Mouse (Mus musculus) liver, adult 10 weeks (tissue): Measurements from ENCODE around the gene Taf6. TPM values are rescaled to one million over a fixed set of nuclear protein-coding genes. Genes with fewer than 3 reads are reported as not detected.

Experiments used
- polyA plus RNA-seq: library from polyadenylated mRNA; stranded (reverse); fragments of 350-450 nt; fragmentation: Illumina TruSeq; extraction: RNeasy Lipid Tissue Mini Kit (QIAGEN cat#74804); gene quantifications from one replicate; pipeline ENCODE4 v1.2.3, GENCODE M21; 2014; ENCODE audit warnings: low read depth, low replicate concordance

Gene Taf6
- polyA plus RNA-seq: 4.8 TPM

DNA sequence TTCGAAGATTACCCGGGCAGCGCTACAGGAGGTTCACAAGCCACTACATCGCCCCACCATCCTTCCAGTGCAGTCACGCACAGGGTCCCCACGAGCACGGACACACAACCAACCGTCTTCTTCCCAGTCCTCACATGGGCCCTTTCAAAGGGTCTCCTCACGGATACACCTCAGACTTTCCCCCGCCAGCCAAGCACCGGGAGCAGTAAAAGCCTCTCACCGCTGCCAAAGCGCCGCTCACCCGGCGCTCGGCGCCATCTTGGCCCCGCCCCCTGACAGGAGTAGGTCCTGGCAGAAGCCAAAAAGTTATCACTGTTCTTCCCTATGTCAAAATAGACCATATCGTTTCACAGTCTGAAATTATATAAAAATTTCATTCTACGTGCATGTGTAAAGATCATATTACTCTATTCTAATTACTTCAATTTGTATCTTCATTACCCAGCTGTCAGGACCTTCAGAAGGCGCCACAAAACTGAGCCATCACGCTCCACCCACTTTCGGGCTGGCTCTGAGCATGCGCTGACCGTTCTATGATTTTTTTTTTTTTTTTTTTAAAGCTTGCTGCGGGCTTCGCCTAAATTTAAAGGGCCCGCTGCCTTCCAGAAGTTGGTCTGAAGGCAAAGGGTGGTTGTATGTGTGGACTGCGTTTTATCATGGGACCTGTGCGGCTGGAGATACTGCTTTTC, at the start of gene Taf6, which contains the start of gene Cnpy4:
Gene Taf6, minus strand, starts transcription at position 502 of the 689 bp plus-strand sequence.
Gene Cnpy4, plus strand, starts transcription at position 536 of the 689 bp plus-strand sequence.

DNA sequence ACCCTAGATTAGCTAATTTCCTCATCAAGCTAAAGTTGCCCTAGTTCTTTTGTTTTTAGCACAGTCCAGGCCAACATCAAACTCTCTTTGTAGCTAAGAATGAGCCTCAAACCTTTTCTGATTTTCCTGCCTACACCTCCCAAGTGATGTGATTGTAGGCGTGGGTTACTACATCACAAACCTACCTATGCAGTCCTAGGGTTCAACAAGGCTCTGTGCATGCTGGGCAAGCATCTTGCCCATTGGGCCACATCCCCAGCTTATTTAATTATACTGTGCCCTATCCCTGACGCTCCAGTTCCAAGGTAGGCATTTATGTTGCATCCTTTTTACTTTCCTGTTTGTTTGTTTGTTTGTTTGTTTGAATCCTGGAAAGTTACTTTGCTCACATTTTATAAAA, 38.4 kb upstream of the Taf6 start, which contains the start of gene Nxpe5:
Gene Nxpe5, plus strand, starts transcription at position 199 of the 400 bp plus-strand sequence.

DNA sequence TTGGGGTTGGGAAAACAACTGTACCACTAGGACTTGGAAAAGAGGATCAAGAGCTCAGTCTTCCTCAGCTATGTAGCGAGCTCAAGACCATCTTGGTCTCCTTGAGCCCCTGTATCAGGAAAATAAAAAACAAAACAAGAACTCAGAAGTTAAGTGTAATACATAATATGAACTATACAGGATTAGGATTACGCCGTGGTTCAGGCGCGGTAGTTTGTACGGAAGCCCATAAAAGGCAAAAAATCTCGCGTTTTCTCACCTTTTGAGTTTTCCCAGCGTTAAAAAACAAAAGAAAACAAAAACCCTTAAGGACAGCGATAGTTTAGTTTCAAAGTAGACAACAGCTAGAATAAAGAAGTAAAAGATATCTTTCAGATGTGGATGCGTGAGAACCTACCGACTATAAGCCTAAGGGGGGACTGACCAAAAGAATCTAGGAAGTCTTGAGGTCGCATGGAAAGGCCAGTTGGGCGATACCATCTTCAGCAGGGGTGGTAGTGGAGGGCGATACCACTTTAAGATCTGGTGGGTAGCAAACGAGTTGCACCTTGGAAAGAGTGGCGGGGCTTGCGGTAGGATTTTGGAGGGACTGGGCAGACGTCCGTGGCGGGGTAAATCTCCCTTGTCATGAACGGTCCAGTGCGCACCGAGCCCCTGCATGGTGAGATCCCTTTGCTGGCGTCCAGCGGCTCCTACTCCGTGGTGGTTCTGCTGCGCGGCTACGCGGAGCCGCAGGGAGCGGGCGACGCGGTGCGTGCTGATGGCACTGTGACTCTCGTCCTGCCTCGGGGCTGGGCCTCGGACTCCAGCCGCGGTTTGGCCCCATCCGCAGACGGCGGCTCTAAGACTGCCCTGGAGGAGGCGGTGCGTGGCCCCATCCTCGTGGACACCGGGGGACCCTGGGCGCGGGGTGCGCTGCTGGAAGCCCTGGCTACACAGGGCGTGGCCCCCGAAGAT, 6.8 kb upstream of the Taf6 start, which contains the start of gene Mblac1:
Gene Mblac1, plus strand, starts transcription at position 544 of the 957 bp plus-strand sequence.

DNA sequence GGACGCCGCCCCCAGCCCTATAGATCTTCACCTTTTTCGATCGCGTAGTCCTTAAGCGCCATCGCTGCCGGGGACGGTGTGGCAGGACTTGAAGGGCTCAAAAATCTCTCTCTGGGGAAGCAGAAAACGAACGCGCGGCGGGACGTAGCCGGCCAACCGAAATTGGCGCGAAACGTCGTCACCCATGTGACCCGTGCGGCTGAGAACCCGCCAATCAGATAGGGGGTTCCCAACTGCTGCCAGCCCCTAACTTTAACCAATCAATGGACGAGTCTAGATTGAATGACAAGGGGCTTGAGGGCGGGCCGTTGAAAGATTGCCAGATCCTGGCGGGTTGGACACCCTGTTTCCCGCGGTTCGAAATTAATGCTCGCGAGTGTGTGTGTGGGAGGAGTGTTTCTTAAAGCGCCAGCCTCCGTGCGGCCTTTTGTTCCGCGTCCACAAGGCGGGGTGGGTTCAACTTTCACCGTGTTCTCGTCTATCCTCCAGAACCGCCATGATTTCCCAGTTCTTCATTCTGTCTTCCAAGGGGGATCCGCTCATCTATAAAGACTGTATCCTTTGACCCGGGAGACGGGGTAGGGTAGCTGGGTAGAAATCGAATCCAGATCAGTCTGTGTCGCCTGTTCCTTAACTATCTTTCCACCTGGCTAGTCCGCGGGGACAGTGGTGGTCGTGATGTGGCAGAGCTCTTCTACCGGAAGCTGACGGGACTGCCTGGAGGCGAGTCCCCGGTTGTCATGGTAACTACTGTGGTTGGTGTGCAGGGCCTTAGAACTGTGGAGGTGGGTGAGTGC, 15.4 kb downstream of the Taf6 start, which contains the start of the genes Ap4m1 and Mcm7:
Gene Ap4m1, plus strand, starts transcription at position 308 of the 797 bp plus-strand sequence.
Gene Mcm7, minus strand, starts transcription at position 728 of the 797 bp plus-strand sequence.

DNA sequence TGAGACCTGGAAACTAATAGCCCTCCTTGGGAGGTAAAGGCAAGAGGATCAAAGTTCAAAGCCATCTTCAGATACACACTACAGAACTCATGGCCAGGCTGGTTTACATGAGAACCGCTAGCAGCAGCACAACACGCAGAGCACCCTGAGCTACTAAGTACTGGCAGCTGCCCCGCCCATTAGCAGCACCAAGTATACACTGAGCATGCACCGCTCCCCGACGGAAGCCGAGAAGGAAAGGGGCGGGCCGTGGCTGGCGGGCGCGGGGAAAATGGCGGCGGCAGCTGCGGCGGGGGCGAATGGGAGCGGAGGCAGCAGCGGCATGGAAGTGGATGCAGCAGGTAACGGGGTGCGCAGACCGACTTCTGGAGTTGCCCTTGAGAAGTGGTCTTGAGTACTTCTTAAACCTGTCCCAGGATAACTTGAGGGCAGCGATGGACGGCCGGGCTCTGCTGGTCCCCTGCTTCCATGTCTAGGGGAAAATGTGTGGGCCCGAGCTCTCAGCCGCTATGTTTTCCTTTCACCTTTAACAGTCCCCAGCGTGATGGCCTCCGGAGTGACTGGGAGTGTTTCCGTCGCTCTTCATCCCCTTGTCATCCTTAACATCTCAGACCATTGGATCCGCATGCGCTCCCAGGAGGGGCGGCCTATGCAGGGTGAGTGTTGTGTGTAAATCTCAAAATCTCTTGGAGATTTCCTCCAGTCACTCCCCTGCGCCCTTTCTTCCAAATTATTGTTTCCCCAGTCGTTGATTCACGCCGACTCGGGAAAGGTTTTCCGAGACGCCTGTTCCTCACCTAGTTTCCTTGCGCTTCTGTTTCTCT, 26.2 kb downstream of the Taf6 start, which contains the start of gene Cops6:
Gene Cops6, plus strand, starts transcription at position 230 of the 824 bp plus-strand sequence.

DNA sequence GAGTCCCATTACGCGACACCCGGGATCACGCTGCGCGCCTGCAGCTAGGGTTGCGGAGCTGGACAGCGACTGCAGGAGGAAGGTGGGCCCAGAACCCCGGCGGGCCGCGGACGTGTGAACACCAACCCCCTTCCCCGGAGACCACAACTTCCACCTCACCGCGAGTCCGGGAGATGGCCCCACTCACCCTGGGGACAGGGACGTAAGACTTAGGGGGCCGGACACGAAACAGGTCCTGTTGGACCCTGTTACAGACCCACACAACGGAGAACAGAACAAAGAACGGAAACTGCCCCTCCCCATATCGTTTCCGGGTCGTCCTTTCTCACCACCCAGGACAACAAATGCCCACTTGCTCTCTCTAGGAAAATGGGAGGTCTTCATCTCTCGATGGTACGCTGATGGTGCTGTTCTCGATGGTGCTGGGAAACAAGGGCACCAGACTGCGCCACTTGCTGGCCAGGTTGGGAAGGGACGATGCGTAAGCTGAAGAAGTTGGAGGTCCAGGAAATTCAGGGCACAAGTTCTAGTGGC, 31.7 kb downstream of the Taf6 start, which contains the start of gene Zfp113:
Gene Zfp113, minus strand, starts transcription at position 302 of the 534 bp plus-strand sequence.

Other genes starting within 250 kb of the Taf6 start
- 1.0 TPM for gene Gjc3, start 224.4 kb downstream of the Taf6 start, polyA plus RNA-seq
- 2,187 TPM for gene Azgp1, start 205.9 kb downstream of the Taf6 start, polyA plus RNA-seq
- gene Smok3a, start 166.2 kb downstream of the Taf6 start, polyA plus RNA-seq: not detected
- not detected for gene Smok3b, start 166.0 kb downstream of the Taf6 start, polyA plus RNA-seq
- not detected for gene Smok3c, start 134.3 kb downstream of the Taf6 start, polyA plus RNA-seq
- gene Zkscan1, start 102.4 kb downstream of the Taf6 start, polyA plus RNA-seq: 22.7 TPM
- 10.4 TPM for gene Zscan21, start 70.5 kb downstream of the Taf6 start, polyA plus RNA-seq
- 6.7 TPM for gene Zfp113, start 31.7 kb downstream of the Taf6 start, polyA plus RNA-seq
- 67.4 TPM for gene Cops6, start 26.4 kb downstream of the Taf6 start, polyA plus RNA-seq
- gene Ap4m1, start 15.4 kb downstream of the Taf6 start, polyA plus RNA-seq: 2.3 TPM
- 6.4 TPM for gene Mcm7, start 15.0 kb downstream of the Taf6 start, polyA plus RNA-seq
- gene Cnpy4, start within 50 bp of the Taf6 start, polyA plus RNA-seq: 4.6 TPM
- gene Mblac1, start 6.9 kb upstream of the Taf6 start, polyA plus RNA-seq: 0.29 TPM
- not detected for gene Nxpe5, start 38.4 kb upstream of the Taf6 start, polyA plus RNA-seq
- gene Lamtor4, start 68.0 kb upstream of the Taf6 start, polyA plus RNA-seq: 1.3 TPM
- 1.8 TPM for gene BC037034, start 76.6 kb upstream of the Taf6 start, polyA plus RNA-seq
- not detected for gene Gal3st4, start 85.4 kb upstream of the Taf6 start, polyA plus RNA-seq
- not detected for gene Gm43720, start 92.5 kb upstream of the Taf6 start, polyA plus RNA-seq
- gene Gpc2, start 92.6 kb upstream of the Taf6 start, polyA plus RNA-seq: 0.13 TPM
- not detected for gene Stag3, start 92.8 kb upstream of the Taf6 start, polyA plus RNA-seq
- gene Pvrig, start 154.5 kb upstream of the Taf6 start, polyA plus RNA-seq: not detected